9 mouse cellular contexts compared by ENCODE assay signal in genomic region chr15:11038476-11038875, GRCm38 (mm10). TPM values are rescaled to one million over a fixed set of nuclear protein-coding genes. Genes with fewer than 3 reads are reported as not detected.
A peak's percentile ranks its signal among the peaks of the same experiment; 100 is the strongest.
DNase-seq lines count a peak whose midpoint lies in the region; ATAC-seq and TF ChIP-seq lines count a peak whose summit lies in the region.
"Had no signal": no experiment of that assay in that cellular context is flagged by ENCODE, and none has a peak within 500 bp of the region (broad histone marks: within the 10 kb centered on the region; RNA-seq: fewer than 3 reads in every experiment).

No protein-coding gene starts in this region.

- TF ChIP-seq RAD21 in CH12.LX (IDR thresholded peaks at IDR 0.05; ENCODE audit: low read depth, low read length): peak; percentile 97

- H3K36me3 ChIP-seq in intestine, postnatal 0 days (ENCODE audit: control insufficient read depth, insufficient read depth): no peaks in the 10 kb centered on the region
- no peaks in the 10 kb centered on the region for H3K36me3 ChIP-seq in intestine, embryonic 16.5 days (ENCODE audit: control insufficient read depth, insufficient read depth, low read length)
- H3K36me3 ChIP-seq in CH12.LX (replicated peaks in 1 of 2; ENCODE audit: control insufficient read depth in 1 of 2, insufficient read depth in 1 of 2, low read length in 1 of 2): no peaks in the 10 kb centered on the region
- H3K36me3 ChIP-seq in embryonic facial prominence, embryonic 15.5 days: no peaks in the 10 kb centered on the region
- no peaks in the 10 kb centered on the region for H3K36me3 ChIP-seq in neural tube, embryonic 12.5 days

- no peaks in the 10 kb centered on the region for H3K79me2 ChIP-seq in CH12.LX (replicated peaks; ENCODE audit: control insufficient read depth, extremely low read depth, insufficient read depth, poor library complexity, severe bottlenecking)

- dilution Hi-C loops in CH12.LX (cut with MboI; ENCODE audit: extremely low pct_ligation_motif_present, extremely low pct_unique_long_range_greater_than_20kb, low sequenced_read_pairs): no loop called here

- H3K27ac ChIP-seq in intestine, postnatal 0 days (ENCODE audit: low read depth, low read length): no peak overlapping the region
- H3K27ac ChIP-seq in intestine, embryonic 16.5 days (ENCODE audit: low read length): no peak overlapping the region
- H3K27ac ChIP-seq in CH12.LX (ENCODE audit: insufficient read depth, low read depth): no peak overlapping the region
- no peak overlapping the region for H3K27ac ChIP-seq in embryonic facial prominence, embryonic 15.5 days (replicated peaks)
- no peak overlapping the region for H3K27ac ChIP-seq in neural tube, embryonic 12.5 days
- H3K27ac ChIP-seq: macrophage had no signal

- 2% methylated on average over 12 of the region's 12 CpGs for WGBS in intestine, postnatal 0 days
- WGBS in intestine, embryonic 16.5 days: 3% methylated on average over 12 of the region's 12 CpGs
- under 1% methylated on average over 12 of the region's 12 CpGs for WGBS in embryonic facial prominence, embryonic 15.5 days
- 2% methylated on average over 12 of the region's 12 CpGs for WGBS in neural tube, embryonic 12.5 days

- TF ChIP-seq EP300 in CH12.LX (IDR thresholded peaks at IDR 0.05; ENCODE audit: low read length): no peak

- no peak overlapping the region for H3K4me2 ChIP-seq in intestine, postnatal 0 days (replicated peaks; ENCODE audit: low read depth)
- no peak overlapping the region for H3K4me2 ChIP-seq in intestine, embryonic 16.5 days (ENCODE audit: low read depth, low read length)
- peak overlapping the region; percentile 33; the same call in 1 of the 2 replicates for H3K4me2 ChIP-seq in CH12.LX (ENCODE audit: insufficient read depth, low read depth, poor library complexity, severe bottlenecking)
- peak overlapping the region; percentile 15 for H3K4me2 ChIP-seq in embryonic facial prominence, embryonic 15.5 days (replicated peaks)
- peak overlapping the region; percentile 70; the same call in 1 of the 2 replicates for H3K4me2 ChIP-seq in neural tube, embryonic 12.5 days (replicated peaks)

- peak; percentile 65 for DNase-seq in CH12.LX (ENCODE audit: extremely low read depth)
- DNase-seq in R1 (ENCODE audit: low read depth, low spot score): peak; percentile 38
- peak; percentile 34 to 56 for DNase-seq in layer of hippocampus, postnatal 14 days (ENCODE audit: low spot score in 2 of 2)
- DNase-seq in thymus, postnatal 25 days: no peak

- H3K9me3 ChIP-seq in intestine, postnatal 0 days (ENCODE audit: control insufficient read depth): no peaks in the 10 kb centered on the region
- no peaks in the 10 kb centered on the region for H3K9me3 ChIP-seq in intestine, embryonic 16.5 days (ENCODE audit: control insufficient read depth, low read length)
- no peaks in the 10 kb centered on the region for H3K9me3 ChIP-seq in CH12.LX (replicated peaks; ENCODE audit: low read length)
- H3K9me3 ChIP-seq in embryonic facial prominence, embryonic 15.5 days (replicated peaks): no peaks in the 10 kb centered on the region
- H3K9me3 ChIP-seq in neural tube, embryonic 12.5 days: no peaks in the 10 kb centered on the region

- in situ Hi-C loops in CH12.LX (cut with MboI; ENCODE audit: low pct_ligation_motif_present, low pct_unique_long_range_greater_than_20kb, low sequenced_read_pairs): loop anchor here (5.0 to 10.0 kb wide), 3 partner anchors 196 to 339 kb away; no protein-coding TSS in a partner anchor

- TF ChIP-seq POLR2A in CH12.LX (IDR thresholded peaks at IDR 0.05; ENCODE audit: low read depth, low read length): no peak

- H3K27me3 ChIP-seq in intestine, postnatal 0 days (replicated peaks; ENCODE audit: control insufficient read depth, insufficient read depth, low read length): peaks cover 37% of the 10 kb centered on the region
- peaks cover 37% of the 10 kb centered on the region for H3K27me3 ChIP-seq in intestine, embryonic 16.5 days (replicated peaks; ENCODE audit: control insufficient read depth, insufficient read depth, low read length)
- no peaks in the 10 kb centered on the region for H3K27me3 ChIP-seq in CH12.LX (replicated peaks)
- H3K27me3 ChIP-seq in embryonic facial prominence, embryonic 15.5 days: peaks cover 48% of the 10 kb centered on the region
- H3K27me3 ChIP-seq in neural tube, embryonic 12.5 days (replicated peaks): peaks cover 40% of the 10 kb centered on the region

- no peak overlapping the region for H3K4me3 ChIP-seq in intestine, postnatal 0 days (ENCODE audit: low read depth, low read length)
- no peak overlapping the region for H3K4me3 ChIP-seq in intestine, embryonic 16.5 days (ENCODE audit: low read length)
- H3K4me3 ChIP-seq in CH12.LX (replicated peaks in 1 of 3; ENCODE audit: low read depth in 2 of 3, low read length in 2 of 3, poor library complexity in 1 of 3): no peak overlapping the region
- no peak overlapping the region for H3K4me3 ChIP-seq in embryonic facial prominence, embryonic 15.5 days (replicated peaks)
- H3K4me3 ChIP-seq in neural tube, embryonic 12.5 days: no peak overlapping the region

- H3K9ac ChIP-seq in intestine, postnatal 0 days (ENCODE audit: low read depth, low read length): no peak overlapping the region
- no peak overlapping the region for H3K9ac ChIP-seq in intestine, embryonic 16.5 days (ENCODE audit: low read depth, low read length)
- no peak overlapping the region for H3K9ac ChIP-seq in CH12.LX (ENCODE audit: insufficient read depth, low read depth)
- no peak overlapping the region for H3K9ac ChIP-seq in embryonic facial prominence, embryonic 15.5 days
- H3K9ac ChIP-seq in neural tube, embryonic 12.5 days: no peak overlapping the region

- H3K4me1 ChIP-seq in intestine, postnatal 0 days (replicated peaks; ENCODE audit: control insufficient read depth, insufficient read depth, low read length): 0 out of 2 replicates have a peak, but pooled peaks cover 4% of the 10 kb centered on the region
- H3K4me1 ChIP-seq in intestine, embryonic 16.5 days (ENCODE audit: control insufficient read depth, insufficient read depth, low read length): peaks cover 20% of the 10 kb centered on the region
- H3K4me1 ChIP-seq in CH12.LX (ENCODE audit: control insufficient read depth in 1 of 2, insufficient read depth in 2 of 2): peaks cover 11 to 12% of the 10 kb centered on the region in 2 experiments; a peak in 2 of 4 replicates
- H3K4me1 ChIP-seq in embryonic facial prominence, embryonic 15.5 days: peaks cover 28% of the 10 kb centered on the region
- H3K4me1 ChIP-seq in neural tube, embryonic 12.5 days: peaks cover 24% of the 10 kb centered on the region

- peak; percentile 79 for TF ChIP-seq CTCF in intestine, postnatal 0 days (IDR thresholded peaks at IDR 0.05; ENCODE audit: low read depth)
- peak; percentile 85 to 98 for TF ChIP-seq CTCF in CH12.LX (conservative IDR thresholded peaks at IDR 0.05 in 1 of 2, IDR thresholded peaks at IDR 0.05 in 1 of 2; ENCODE audit: low read depth in 2 of 2, low read length in 2 of 2)

- ATAC-seq in intestine, postnatal 0 days: no peak
- ATAC-seq in intestine, embryonic 16.5 days: no peak
- no peak for ATAC-seq in embryonic facial prominence, embryonic 15.5 days (ENCODE audit: insufficient number of reproducible peaks, low FRiP score, low TSS enrichment, low read depth)
- ATAC-seq in neural tube, embryonic 12.5 days (ENCODE audit: low FRiP score, low read depth): no peak

TF ChIP-seq in CH12.LX, 34 proteins besides CTCF, POLR2A, EP300 and RAD21 (continues in another document):
- TF ChIP-seq GABPA (IDR thresholded peaks at IDR 0.05; ENCODE audit: insufficient replicate concordance, low read depth, low read length): no peak

RNA-seq across cellular contexts. Expression of gene Rxfp3, which starts 0.7 kb away (rescaled TPM):
- polyA plus RNA-seq in intestine, postnatal 0 days (2015; fragmentation: Nextera tagmentation; extraction: Ambion mirVana): 0.05 and 0.12 TPM in 2 replicates
- not detected in 2 replicates for polyA plus RNA-seq in intestine, embryonic 16.5 days (2015; fragmentation: Nextera tagmentation; extraction: Ambion mirVana)
- total RNA-seq in CH12.LX (2012; rRNA removed) (not detected in 2 replicates), CH12.LX (2014; rRNA removed) (not detected in 2 replicates)
- not detected in 2 replicates for polyA plus RNA-seq in CH12.LX (2012; ENCODE audit: insufficient read length, low read depth)
- 2.7 and 2.9 TPM in 2 replicates for polyA plus RNA-seq in embryonic facial prominence, embryonic 15.5 days (2015; fragmentation: Nextera tagmentation; extraction: Ambion mirVana)
- 1 to 10 TPM; 5.9 to 7.1 TPM for total RNA-seq in layer of hippocampus, postnatal 14 days (2021)
- polyA plus RNA-seq in neural tube, embryonic 12.5 days (2016; fragmentation: Nextera tagmentation; extraction: Ambion mirVana): 1.8 and 2.9 TPM in 2 replicates
- polyA plus RNA-seq: macrophage had no signal

RNA-seq across cellular contexts. Expression of gene Adamts12, which starts 26.1 kb away (rescaled TPM):
- polyA plus RNA-seq in intestine, postnatal 0 days (2015; fragmentation: Nextera tagmentation; extraction: Ambion mirVana): 0.70 and 1.1 TPM in 2 replicates
- polyA plus RNA-seq in intestine, embryonic 16.5 days (2015; fragmentation: Nextera tagmentation; extraction: Ambion mirVana): 1.4 and 1.7 TPM in 2 replicates
- total RNA-seq in CH12.LX (2012; rRNA removed): 0.04 TPM in 1 of 2 replicates, not detected in the other
- total RNA-seq in CH12.LX (2014; rRNA removed): 0.04 and 0.12 TPM in 2 replicates
- polyA plus RNA-seq in CH12.LX (2012; ENCODE audit: insufficient read length, low read depth): 0.03 TPM in 2 replicates
- polyA plus RNA-seq in embryonic facial prominence, embryonic 15.5 days (2015; fragmentation: Nextera tagmentation; extraction: Ambion mirVana): 8.7 and 9.2 TPM in 2 replicates
- total RNA-seq in layer of hippocampus, postnatal 14 days (2021): 1 to 10 TPM; 2.5 to 3.0 TPM
- polyA plus RNA-seq in neural tube, embryonic 12.5 days (2016; fragmentation: Nextera tagmentation; extraction: Ambion mirVana): 1.7 and 2.0 TPM in 2 replicates

RNA-seq across cellular contexts. Expression of gene Slc45a2, which starts 38.0 kb away (rescaled TPM):
- not detected in 2 replicates for polyA plus RNA-seq in intestine, postnatal 0 days (2015; fragmentation: Nextera tagmentation; extraction: Ambion mirVana)
- not detected in 2 replicates for polyA plus RNA-seq in intestine, embryonic 16.5 days (2015; fragmentation: Nextera tagmentation; extraction: Ambion mirVana)
- total RNA-seq in CH12.LX (2012; rRNA removed) (not detected in 2 replicates), CH12.LX (2014; rRNA removed) (not detected in 2 replicates)
- not detected in 2 replicates for polyA plus RNA-seq in CH12.LX (2012; ENCODE audit: insufficient read length, low read depth)
- polyA plus RNA-seq in embryonic facial prominence, embryonic 15.5 days (2015; fragmentation: Nextera tagmentation; extraction: Ambion mirVana): 1.5 and 1.7 TPM in 2 replicates
- total RNA-seq in layer of hippocampus, postnatal 14 days (2021): not detected
- 0.10 and 0.15 TPM in 2 replicates for polyA plus RNA-seq in neural tube, embryonic 12.5 days (2016; fragmentation: Nextera tagmentation; extraction: Ambion mirVana)
- polyA plus RNA-seq: macrophage had no signal

RNA-seq across cellular contexts. Expression of gene Amacr, which starts 56.9 kb away (rescaled TPM):
- polyA plus RNA-seq in intestine, postnatal 0 days (2015; fragmentation: Nextera tagmentation; extraction: Ambion mirVana): 17.7 and 18.1 TPM in 2 replicates
- 27.1 and 29.4 TPM in 2 replicates for polyA plus RNA-seq in intestine, embryonic 16.5 days (2015; fragmentation: Nextera tagmentation; extraction: Ambion mirVana)
- total RNA-seq in CH12.LX (2012; rRNA removed) (14.1 and 15.7 TPM in 2 replicates), CH12.LX (2014; rRNA removed) (34.0 and 43.0 TPM in 2 replicates)
- polyA plus RNA-seq in CH12.LX (2012; ENCODE audit: insufficient read length, low read depth): 25.9 and 29.6 TPM in 2 replicates
- 21.5 and 27.4 TPM in 2 replicates for polyA plus RNA-seq in embryonic facial prominence, embryonic 15.5 days (2015; fragmentation: Nextera tagmentation; extraction: Ambion mirVana)
- total RNA-seq in layer of hippocampus, postnatal 14 days (2021): 1 to 10 TPM; 8.5 to 9.4 TPM
- polyA plus RNA-seq in neural tube, embryonic 12.5 days (2016; fragmentation: Nextera tagmentation; extraction: Ambion mirVana): 14.0 and 14.3 TPM in 2 replicates

Comparison
In these comparisons a context has a peak if more than half of its experiments do, and no peak if none do; other contexts are left out.
1. H3K4me2 ChIP-seq: peak in CH12.LX (single experiment), embryonic facial prominence, embryonic 15.5 days (single experiment) and neural tube, embryonic 12.5 days (single experiment); none in intestine, postnatal 0 days (single experiment) and intestine, embryonic 16.5 days (single experiment).